Mouse (Mus musculus) erythroblast, embryonic 14.5 days (primary cell): ENCODE measurements around the gene Dtnb.
"Not testable (repeated sequence)": the region's sequence is repeated elsewhere in the genome, so short reads cannot be mapped to it uniquely, and the experiment has no call there.

ENCODE experiments used
- GATA1 ChIP-seq: IDR thresholded peaks from 2 replicates; pipeline ENCODE4 v1.6.1; 2012; ENCODE audit warnings: low read length, inconsistent platforms, mixed read lengths
- TAL1 ChIP-seq: IDR thresholded peaks from 3 replicates; pipeline ENCODE4 v1.6.1; 2012; ENCODE audit warnings: low read length, inconsistent platforms, mixed read lengths

- TF ChIP-seq GATA1, TAL1: not testable (repeated sequence)
These were observed 36.7 kb upstream of the Dtnb start for GRCm38 (mm10) chr12:3535446-3535845.
